Mouse (Mus musculus): ENCODE measurements around the gene Scml4. TPM values are rescaled to one million over a fixed set of nuclear protein-coding genes. Genes with fewer than 3 reads are reported as not detected.

Gene Scml4
- polyA plus RNA-seq, 1 experiment from 2014 or later: 1.3 TPM

- no peak overlapping the region for H3K4me2 ChIP-seq (replicated peaks)
- 70% methylated on average over 21 of the region's 21 CpGs for WGBS
- H3K27me3 ChIP-seq: no peaks in the 10 kb centered on the region
- H3K9ac ChIP-seq: no peak overlapping the region
- H3K27ac ChIP-seq: peak overlapping the region; percentile 3; the same call in 1 of the 2 replicates
- H3K36me3 ChIP-seq: no peaks in the 10 kb centered on the region
- H3K4me3 ChIP-seq: no peak overlapping the region
- peaks cover 23% of the 10 kb centered on the region for H3K4me1 ChIP-seq
- no peak for ATAC-seq (ENCODE audit: low FRiP score, low read depth)
- no peaks in the 10 kb centered on the region for H3K9me3 ChIP-seq
Observed at GRCm38 (mm10) chr10:42940193-42941050, 80.3 kb downstream of the Scml4 start.

GRCm38 (mm10) chr10:42941278-42941677, 81.1 kb downstream of the Scml4 start:
- 0 out of 2 replicates have a peak, but pooled peaks have one; percentile 5 for ATAC-seq (ENCODE audit: low FRiP score, low read depth)
- peak overlapping the region; percentile 50; the same call in 1 of the 2 replicates for H3K9ac ChIP-seq
- H3K4me1 ChIP-seq: peaks cover 23% of the 10 kb centered on the region
- H3K9me3 ChIP-seq: no peaks in the 10 kb centered on the region
- no peak overlapping the region for H3K4me3 ChIP-seq
- H3K27ac ChIP-seq: peak overlapping the region; percentile 72; the same call in 1 of the 2 replicates
- no peaks in the 10 kb centered on the region for H3K27me3 ChIP-seq
- H3K36me3 ChIP-seq: no peaks in the 10 kb centered on the region
- WGBS: 59% methylated on average over 4 of the region's 4 CpGs
- peak overlapping the region; percentile 56 for H3K4me2 ChIP-seq (replicated peaks)

GRCm38 (mm10) chr10:42941697-42942221, 81.6 kb downstream of the Scml4 start:
- H3K9ac ChIP-seq: peak overlapping the region; percentile 50
- no peaks in the 10 kb centered on the region for H3K36me3 ChIP-seq
- peak overlapping the region; percentile 72 for H3K27ac ChIP-seq
- no peak overlapping the region for H3K4me3 ChIP-seq
- ATAC-seq (ENCODE audit: low FRiP score, low read depth): peak; percentile 87
- 29% methylated on average over 14 of the region's 14 CpGs for WGBS
- no peaks in the 10 kb centered on the region for H3K27me3 ChIP-seq
- H3K4me2 ChIP-seq (replicated peaks): peak overlapping the region; percentile 56
- H3K9me3 ChIP-seq: no peaks in the 10 kb centered on the region
- peaks cover 23% of the 10 kb centered on the region for H3K4me1 ChIP-seq

- Histone ChIP-seq H3K9ac (no peak overlapping the region), H3K4me1 (peaks cover 23% of the 10 kb centered on the region), H3K27me3 (no peaks in the 10 kb centered on the region), H3K4me3 (no peak overlapping the region), H3K36me3 (no peaks in the 10 kb centered on the region), H3K27ac (no peak overlapping the region), H3K4me2 (replicated peaks) (no peak overlapping the region), H3K9me3 (no peaks in the 10 kb centered on the region)
- WGBS: 87% methylated on average over 3 of the region's 3 CpGs
- ATAC-seq (ENCODE audit: low FRiP score, low read depth): no peak
Observed at GRCm38 (mm10) chr10:42942300-42942699, 82.1 kb downstream of the Scml4 start.

- Histone ChIP-seq H3K27ac (no peak overlapping the region), H3K9me3 (no peaks in the 10 kb centered on the region), H3K36me3 (no peaks in the 10 kb centered on the region), H3K4me1 (peaks cover 25% of the 10 kb centered on the region), H3K27me3 (no peaks in the 10 kb centered on the region), H3K4me3 (no peak overlapping the region), H3K4me2 (replicated peaks) (no peak overlapping the region), H3K9ac (no peak overlapping the region)
- WGBS: 32% methylated on average over 4 of the region's 4 CpGs
- ATAC-seq (ENCODE audit: low FRiP score, low read depth): no peak
Observed at GRCm38 (mm10) chr10:42945316-42945715, 85.1 kb downstream of the Scml4 start.

GRCm38 (mm10) chr10:42947336-42947735, 87.2 kb downstream of the Scml4 start:
- Histone ChIP-seq H3K27me3 (0 out of 2 replicates have a peak, but pooled peaks cover 3% of the 10 kb centered on the region), H3K9ac (no peak overlapping the region), H3K4me1 (peaks cover 30% of the 10 kb centered on the region), H3K36me3 (no peaks in the 10 kb centered on the region), H3K27ac (no peak overlapping the region), H3K4me3 (no peak overlapping the region), H3K4me2 (replicated peaks) (no peak overlapping the region), H3K9me3 (no peaks in the 10 kb centered on the region)
- no peak for ATAC-seq (ENCODE audit: low FRiP score, low read depth)
- 92% methylated on average over 5 of the region's 5 CpGs for WGBS

GRCm38 (mm10) chr10:42950252-42950751, 90.1 kb downstream of the Scml4 start:
- Histone ChIP-seq H3K9me3 (no peaks in the 10 kb centered on the region), H3K27me3 (peaks cover 6% of the 10 kb centered on the region; the same call in 1 of the 2 replicates), H3K4me1 (peaks cover 31% of the 10 kb centered on the region), H3K27ac (peak overlapping the region; percentile 74; the same call in 1 of the 2 replicates), H3K4me3 (peak overlapping the region; percentile 17), H3K36me3 (no peaks in the 10 kb centered on the region), H3K9ac (no peak overlapping the region), H3K4me2 (replicated peaks) (peak overlapping the region; percentile 56)
- peak; percentile 64 for ATAC-seq (ENCODE audit: low FRiP score, low read depth)
- WGBS: 0% methylated on average over 6 of the region's 8 CpGs

GRCm38 (mm10) chr10:42951078-42952045, 91.2 kb downstream of the Scml4 start:
- Histone ChIP-seq H3K27me3 (peaks cover 9% of the 10 kb centered on the region; the same call in 1 of the 2 replicates), H3K27ac (peak overlapping the region; percentile 2; the same call in 1 of the 2 replicates), H3K4me3 (no peak overlapping the region), H3K9me3 (no peaks in the 10 kb centered on the region), H3K9ac (no peak overlapping the region), H3K4me2 (replicated peaks) (peak overlapping the region; percentile 42), H3K4me1 (peaks cover 31% of the 10 kb centered on the region), H3K36me3 (no peaks in the 10 kb centered on the region)
- 36% methylated on average over 20 of the region's 20 CpGs for WGBS
- ATAC-seq (ENCODE audit: low FRiP score, low read depth): peak; percentile 48

GRCm38 (mm10) chr10:42952046-42952420, 91.9 kb downstream of the Scml4 start:
- WGBS: 25% methylated on average over 9 of the region's 9 CpGs
- no peak overlapping the region for H3K9ac ChIP-seq
- peaks cover 15% of the 10 kb centered on the region for H3K27me3 ChIP-seq
- H3K4me2 ChIP-seq (replicated peaks): peak overlapping the region; percentile 42; the same call in 1 of the 2 replicates
- H3K27ac ChIP-seq: no peak overlapping the region
- no peaks in the 10 kb centered on the region for H3K9me3 ChIP-seq
- no peak overlapping the region for H3K4me3 ChIP-seq
- no peak for ATAC-seq (ENCODE audit: low FRiP score, low read depth)
- H3K4me1 ChIP-seq: peaks cover 31% of the 10 kb centered on the region
- no peaks in the 10 kb centered on the region for H3K36me3 ChIP-seq

- H3K4me1 ChIP-seq: peaks cover 38% of the 10 kb centered on the region
- no peak overlapping the region for H3K27ac ChIP-seq
- H3K4me3 ChIP-seq: no peak overlapping the region
- no peak overlapping the region for H3K9ac ChIP-seq
- ATAC-seq (ENCODE audit: low FRiP score, low read depth): no peak
- H3K36me3 ChIP-seq: no peaks in the 10 kb centered on the region
- no peaks in the 10 kb centered on the region for H3K9me3 ChIP-seq
- peaks cover 21% of the 10 kb centered on the region for H3K27me3 ChIP-seq
- WGBS: 70% methylated on average over 5 of the region's 5 CpGs
- H3K4me2 ChIP-seq (replicated peaks): no peak overlapping the region
Observed at GRCm38 (mm10) chr10:42953601-42954000, 93.4 kb downstream of the Scml4 start.

- no peak overlapping the region for H3K4me2 ChIP-seq (replicated peaks)
- no peak for ATAC-seq (ENCODE audit: low FRiP score, low read depth)
- no peak overlapping the region for H3K4me3 ChIP-seq
- H3K27ac ChIP-seq: no peak overlapping the region
- peaks cover 21% of the 10 kb centered on the region for H3K27me3 ChIP-seq
- WGBS: 97% methylated on average over 3 of the region's 3 CpGs
- no peaks in the 10 kb centered on the region for H3K9me3 ChIP-seq
- no peak overlapping the region for H3K9ac ChIP-seq
- H3K4me1 ChIP-seq: peaks cover 31% of the 10 kb centered on the region
- H3K36me3 ChIP-seq: no peaks in the 10 kb centered on the region
Observed at GRCm38 (mm10) chr10:42955205-42955604, 95.0 kb downstream of the Scml4 start.

All from limb, embryonic 13.5 days (tissue).